Mouse (Mus musculus): ENCODE measurements around the gene Mllt10. TPM values are rescaled to one million over a fixed set of nuclear protein-coding genes. Genes with fewer than 3 reads are reported as not detected.

The Mllt10 gene
- total and polyA plus RNA-seq, 2 experiments from 2014 or later = 28.9 to 96.5 TPM

GRCm38 (mm10) chr2:18208578-18208977 lies 153.5 kb downstream of the Mllt10 start:
- whole genome bisulfite sequencing = 88% methylated on average over 6 of the region's 6 CpGs
- H3K9ac ChIP-seq (replicated peaks; ENCODE audit: low read length, poor library complexity, severe bottlenecking) = no peak overlapping the region
- no peak overlapping the region for H3K4me3 ChIP-seq (ENCODE audit: low read depth, low read length)
- H3K27ac ChIP-seq (ENCODE audit: low read depth, low read length) = no peak overlapping the region
- H3K36me3 ChIP-seq (ENCODE audit: insufficient read depth, low read length) = peaks cover 29% of the 10 kb centered on the region
- no peaks in the 10 kb centered on the region for H3K4me1 ChIP-seq (ENCODE audit: insufficient read depth, low read length)
- no peaks in the 10 kb centered on the region for H3K9me3 ChIP-seq (ENCODE audit: low read length)
- no peak overlapping the region for H3K4me2 ChIP-seq (ENCODE audit: low read depth, low read length, poor library complexity, severe bottlenecking)
- H3K27me3 ChIP-seq (ENCODE audit: insufficient read depth, low read length) = no peaks in the 10 kb centered on the region
- no peak for TF ChIP-seq CTCF (IDR thresholded peaks at IDR 0.05)
- ATAC-seq (ENCODE audit: low FRiP score) = no peak
- no peak for DNase-seq (ENCODE audit: low spot score)

- H3K36me3 ChIP-seq (ENCODE audit: insufficient read depth, low read length) = peaks cover 29% of the 10 kb centered on the region
Observed at GRCm38 (mm10) chr2:18209211-18209823, 154.3 kb downstream of the Mllt10 start.

GRCm38 (mm10) chr2:18209948-18210347 lies 154.9 kb downstream of the Mllt10 start:
- Histone ChIP-seq H3K27me3 (ENCODE audit: insufficient read depth, low read length) (no peaks in the 10 kb centered on the region), H3K4me1 (ENCODE audit: insufficient read depth, low read length) (no peaks in the 10 kb centered on the region), H3K27ac (ENCODE audit: low read depth, low read length) (no peak overlapping the region), H3K4me2 (ENCODE audit: low read depth, low read length, poor library complexity, severe bottlenecking) (no peak overlapping the region), H3K4me3 (ENCODE audit: low read depth, low read length) (no peak overlapping the region), H3K9me3 (ENCODE audit: low read length) (no peaks in the 10 kb centered on the region), H3K9ac (replicated peaks; ENCODE audit: low read length, poor library complexity, severe bottlenecking) (no peak overlapping the region), H3K36me3 (ENCODE audit: insufficient read depth, low read length) (peaks cover 34% of the 10 kb centered on the region)
- DNase-seq (ENCODE audit: low spot score) (no peak), ATAC-seq (ENCODE audit: low FRiP score) (no peak)
- no peak for TF ChIP-seq CTCF (IDR thresholded peaks at IDR 0.05)
- 85% methylated on average over 4 of the region's 4 CpGs for WGBS

More at GRCm38 (mm10) chr2:18209211-18209823, 154.3 kb downstream of the Mllt10 start:
- no peak for TF ChIP-seq CTCF (IDR thresholded peaks at IDR 0.05)
- H3K27ac ChIP-seq (ENCODE audit: low read depth, low read length) = no peak overlapping the region
- no peaks in the 10 kb centered on the region for H3K9me3 ChIP-seq (ENCODE audit: low read length)
- ATAC-seq (ENCODE audit: low FRiP score) (no peak), DNase-seq (ENCODE audit: low spot score) (no peak)
- H3K4me1 ChIP-seq (ENCODE audit: insufficient read depth, low read length) = no peaks in the 10 kb centered on the region
- no peak overlapping the region for H3K4me2 ChIP-seq (ENCODE audit: low read depth, low read length, poor library complexity, severe bottlenecking)
- 90% methylated on average over 7 of the region's 7 CpGs for WGBS
- no peak overlapping the region for H3K9ac ChIP-seq (replicated peaks; ENCODE audit: low read length, poor library complexity, severe bottlenecking)
- H3K27me3 ChIP-seq (ENCODE audit: insufficient read depth, low read length) = no peaks in the 10 kb centered on the region
- no peak overlapping the region for H3K4me3 ChIP-seq (ENCODE audit: low read depth, low read length)

- H3K4me2 ChIP-seq (ENCODE audit: low read depth, low read length, poor library complexity, severe bottlenecking) = no peak overlapping the region
- H3K4me3 ChIP-seq (ENCODE audit: low read depth, low read length) = no peak overlapping the region
- H3K4me1 ChIP-seq (ENCODE audit: insufficient read depth, low read length) = no peaks in the 10 kb centered on the region
- no peaks in the 10 kb centered on the region for H3K9me3 ChIP-seq (ENCODE audit: low read length)
- DNase-seq (ENCODE audit: low spot score) (no peak), ATAC-seq (ENCODE audit: low FRiP score) (no peak)
- H3K27me3 ChIP-seq (ENCODE audit: insufficient read depth, low read length) = no peaks in the 10 kb centered on the region
- no peak for TF ChIP-seq CTCF (IDR thresholded peaks at IDR 0.05)
- H3K27ac ChIP-seq (ENCODE audit: low read depth, low read length) = no peak overlapping the region
- H3K36me3 ChIP-seq (ENCODE audit: insufficient read depth, low read length) = peaks cover 42% of the 10 kb centered on the region
- WGBS = 89% methylated on average over 2 of the region's 2 CpGs
- no peak overlapping the region for H3K9ac ChIP-seq (replicated peaks; ENCODE audit: low read length, poor library complexity, severe bottlenecking)
Observed at GRCm38 (mm10) chr2:18214031-18214430, 159.0 kb downstream of the Mllt10 start.

- peak; percentile 55; the same call in 1 of the 2 replicates for ATAC-seq (ENCODE audit: low FRiP score)
- 74% methylated on average over 3 of the region's 3 CpGs for WGBS
- no peak overlapping the region for H3K27ac ChIP-seq (ENCODE audit: low read depth, low read length)
Observed at GRCm38 (mm10) chr2:18217867-18218266, 162.8 kb downstream of the Mllt10 start.

GRCm38 (mm10) chr2:18218500-18218899 lies 163.5 kb downstream of the Mllt10 start:
- no peak overlapping the region for H3K4me2 ChIP-seq (ENCODE audit: low read depth, low read length, poor library complexity, severe bottlenecking)
- no peak overlapping the region for H3K4me3 ChIP-seq (ENCODE audit: low read depth, low read length)
- H3K9me3 ChIP-seq (ENCODE audit: low read length) = no peaks in the 10 kb centered on the region
- H3K27ac ChIP-seq (ENCODE audit: low read depth, low read length) = no peak overlapping the region
- H3K4me1 ChIP-seq (ENCODE audit: insufficient read depth, low read length) = no peaks in the 10 kb centered on the region
- WGBS = 65% methylated on average over 5 of the region's 5 CpGs
- no peak overlapping the region for H3K9ac ChIP-seq (replicated peaks; ENCODE audit: low read length, poor library complexity, severe bottlenecking)
- H3K27me3 ChIP-seq (ENCODE audit: insufficient read depth, low read length) = no peaks in the 10 kb centered on the region
- no peak for TF ChIP-seq CTCF (IDR thresholded peaks at IDR 0.05)
- peaks cover 24% of the 10 kb centered on the region for H3K36me3 ChIP-seq (ENCODE audit: insufficient read depth, low read length)
- DNase-seq (ENCODE audit: low spot score) (no peak), ATAC-seq (ENCODE audit: low FRiP score) (no peak)

More at GRCm38 (mm10) chr2:18217867-18218266, 162.8 kb downstream of the Mllt10 start:
- Histone ChIP-seq H3K36me3 (ENCODE audit: insufficient read depth, low read length) (peaks cover 24% of the 10 kb centered on the region), H3K4me3 (ENCODE audit: low read depth, low read length) (no peak overlapping the region), H3K4me1 (ENCODE audit: insufficient read depth, low read length) (no peaks in the 10 kb centered on the region), H3K9me3 (ENCODE audit: low read length) (no peaks in the 10 kb centered on the region), H3K27me3 (ENCODE audit: insufficient read depth, low read length) (no peaks in the 10 kb centered on the region), H3K9ac (replicated peaks; ENCODE audit: low read length, poor library complexity, severe bottlenecking) (no peak overlapping the region), H3K4me2 (ENCODE audit: low read depth, low read length, poor library complexity, severe bottlenecking) (no peak overlapping the region)
- peak; percentile 36 for TF ChIP-seq CTCF (IDR thresholded peaks at IDR 0.05)
- peak; percentile 49 for DNase-seq (ENCODE audit: low spot score)
